Mouse (Mus musculus) cerebellum, adult 8-10 months (tissue): ENCODE measurements around the gene Tgfb2.

Experiments used
- DNase-seq: peaks from one replicate; pipeline ENCODE4 v3.0.0; 2022

The Tgfb2 gene

GRCm38 (mm10) chr1:186705915-186706248 lies at the start of gene Tgfb2:
TSS of gene Tgfb2 (minus strand) at chr1:186705989.
- no peak for DNase-seq

GRCm38 (mm10) chr1:186749675-186750283 lies 44.0 kb upstream of the Tgfb2 start:
- DNase-seq, result peak; percentile 19

- DNase-seq, result peak; percentile 83
Measured at GRCm38 (mm10) chr1:186748724-186749653, 43.2 kb upstream of the Tgfb2 start, which contains the start of gene Rrp15. TSS of gene Rrp15 (minus strand) at chr1:186749358.

- DNase-seq, result no peak
Measured at GRCm38 (mm10) chr1:186739828-186740227, 34.0 kb upstream of the Tgfb2 start.

- no peak for DNase-seq
Measured at GRCm38 (mm10) chr1:186735537-186735936, 29.7 kb upstream of the Tgfb2 start.

- no peak for DNase-seq
Measured at GRCm38 (mm10) chr1:186733052-186733451, 27.3 kb upstream of the Tgfb2 start.

- no peak for DNase-seq
Measured at GRCm38 (mm10) chr1:186728778-186729177, 23.0 kb upstream of the Tgfb2 start.

- no peak for DNase-seq
Measured at GRCm38 (mm10) chr1:186726117-186726516, 20.3 kb upstream of the Tgfb2 start.

- DNase-seq, result no peak
Measured at GRCm38 (mm10) chr1:186722299-186722698, 16.5 kb upstream of the Tgfb2 start.

GRCm38 (mm10) chr1:186721846-186722245 lies 16.1 kb upstream of the Tgfb2 start:
- DNase-seq, result peak; percentile 81

GRCm38 (mm10) chr1:186721166-186721565 lies 15.4 kb upstream of the Tgfb2 start:
- no peak for DNase-seq

GRCm38 (mm10) chr1:186719708-186720107 lies 13.9 kb upstream of the Tgfb2 start:
- no peak for DNase-seq

- DNase-seq, result no peak
Measured at GRCm38 (mm10) chr1:186718881-186719280, 13.1 kb upstream of the Tgfb2 start.

GRCm38 (mm10) chr1:186714980-186715896 lies 9.4 kb upstream of the Tgfb2 start:
- no peak for DNase-seq

GRCm38 (mm10) chr1:186714215-186714614 lies 8.4 kb upstream of the Tgfb2 start:
- no peak for DNase-seq

GRCm38 (mm10) chr1:186712802-186713471 lies 7.1 kb upstream of the Tgfb2 start:
- peak; percentile 19 for DNase-seq

- DNase-seq, result peak; percentile 12
Measured at GRCm38 (mm10) chr1:186705203-186705914, 430 bp downstream of the Tgfb2 start.

GRCm38 (mm10) chr1:186703980-186704701 lies 1.6 kb downstream of the Tgfb2 start:
- DNase-seq, result no peak

- no peak for DNase-seq
Measured at GRCm38 (mm10) chr1:186703256-186703979, 2.4 kb downstream of the Tgfb2 start.
